Mouse (Mus musculus) gastrocnemius, adult 18-20 months (tissue): ENCODE data around the gene Triobp. TPM values are rescaled to one million over a fixed set of nuclear protein-coding genes. Genes with fewer than 3 reads are reported as not detected.

ENCODE experiments used
- microRNA-seq: library from miRNA; unstranded; fragments of <30 nt; microRNA quantifications from one replicate; pipeline ENCODE4 v1.2.0, GENCODE M21; 2021
- total RNA-seq, 2 experiments: library from RNA; stranded (reverse); gene quantifications; 2 replicates each; pipeline ENCODE4 v1.2.3; 2021

Gene Triobp
- total RNA-seq, 2 experiments from 2014 or later = 38.8 to 40.7 TPM

Small RNAs within 50 kb of the gene (microRNA-seq; reads per million reads assigned to microRNA genes)
- not detected for gene Mir6956

Other genes starting within 250 kb of the Triobp start
- under 1 TPM; 0.02 to 0.05 TPM for gene Elfn2, start 229.0 kb upstream of the Triobp start, total RNA-seq
- gene Mfng, start 174.2 kb upstream of the Triobp start, total RNA-seq = 1 to 10 TPM; 1.8 to 3.6 TPM
- gene Card10, start 144.7 kb upstream of the Triobp start, total RNA-seq = 1 to 10 TPM; 4.1 to 6.5 TPM
- 1 to 10 TPM; 5.2 to 9.5 TPM for gene Cdc42ep1, start 105.1 kb upstream of the Triobp start, total RNA-seq
- gene Lgals2, start 92.2 kb upstream of the Triobp start, total RNA-seq = not detected
- 10 to 100 TPM; 42.8 to 46.6 TPM for gene Gga1, start 70.5 kb upstream of the Triobp start, total RNA-seq
- gene Gm49510, start 48.1 kb upstream of the Triobp start, total RNA-seq = not detected
- 1 to 10 TPM; 1.0 to 1.9 TPM for gene Sh3bp1, start 48.0 kb upstream of the Triobp start, total RNA-seq
- gene Pdxp, start 33.8 kb upstream of the Triobp start, total RNA-seq = 1 to 10 TPM; 1.3 to 1.9 TPM
- 100 to 1,000 TPM; 229 to 364 TPM for gene Lgals1, start 21.0 kb upstream of the Triobp start, total RNA-seq
- 10 to 100 TPM; 26.4 to 29.1 TPM for gene Nol12, start 12.8 kb upstream of the Triobp start, total RNA-seq
- gene H1f0, start 80.7 kb downstream of the Triobp start, total RNA-seq = 10 to 100 TPM; 74.4 to 86.9 TPM
- gene Galr3, start 94.2 kb downstream of the Triobp start, total RNA-seq = not detected
- 1 to 10 TPM; 4.1 to 4.5 TPM for gene Ankrd54, start 115.2 kb downstream of the Triobp start, total RNA-seq
- gene Eif3l, start 127.5 kb downstream of the Triobp start, total RNA-seq = 10 to 100 TPM; 52.6 to 54.1 TPM
- 10 to 100 TPM; 10.3 to 10.8 TPM for gene Micall1, start 161.2 kb downstream of the Triobp start, total RNA-seq
- 10 to 100 TPM; 69.3 to 76.8 TPM for gene Polr2f, start 193.3 kb downstream of the Triobp start, total RNA-seq
- gene 1700088E04Rik, start 193.5 kb downstream of the Triobp start, total RNA-seq = 1 to 10 TPM; 1.1 to 1.2 TPM
- 1 to 10 TPM; 1.0 to 1.3 TPM for gene Sox10, start 217.5 kb downstream of the Triobp start, total RNA-seq